Mouse (Mus musculus) adrenal gland (tissue): ENCODE measurements around the gene Slc25a17.

Experiments
- intact Hi-C: fragments of 180-260 bp; cut with DNase I; formaldehyde crosslinking; loops from one replicate; pipeline ENCODE4 v1.15.1; 2025

The Slc25a17 gene

GRCm38 (mm10) chr15:81302151-81302808, 58.3 kb downstream of the Slc25a17 start:
- intact Hi-C loops, result loop anchor here (2.0 to 10.0 kb wide), 2 partner anchors 61 to 227 kb away; no protein-coding TSS in a partner anchor

- intact Hi-C loops, result loop anchor here (2.0 to 10.0 kb wide), 2 partner anchors 61 to 227 kb away; no protein-coding TSS in a partner anchor
These were observed 59.2 kb downstream of the Slc25a17 start for GRCm38 (mm10) chr15:81301193-81302070.

GRCm38 (mm10) chr15:81300520-81301069, 60.0 kb downstream of the Slc25a17 start:
- intact Hi-C loops, result loop anchor here (10.0 kb wide), 1 partner anchor 226 kb away; no protein-coding TSS in a partner anchor

GRCm38 (mm10) chr15:81299549-81299948, 61.1 kb downstream of the Slc25a17 start:
- intact Hi-C loops, result no loop called here

GRCm38 (mm10) chr15:81298213-81298612, 62.4 kb downstream of the Slc25a17 start:
- intact Hi-C loops, result no loop called here

- intact Hi-C loops, result no loop called here
These were observed 63.1 kb downstream of the Slc25a17 start for GRCm38 (mm10) chr15:81297543-81297942.

- intact Hi-C loops, result no loop called here
These were observed 65.7 kb downstream of the Slc25a17 start for GRCm38 (mm10) chr15:81294897-81295296.

- intact Hi-C loops, result no loop called here
These were observed 66.2 kb downstream of the Slc25a17 start for GRCm38 (mm10) chr15:81294386-81294785.

GRCm38 (mm10) chr15:81290747-81291146, 69.9 kb downstream of the Slc25a17 start:
- intact Hi-C loops, result no loop called here

- intact Hi-C loops, result no loop called here
These were observed 70.4 kb downstream of the Slc25a17 start for GRCm38 (mm10) chr15:81290230-81290629.

GRCm38 (mm10) chr15:81284121-81284734, 76.4 kb downstream of the Slc25a17 start:
- intact Hi-C loops, result no loop called here

GRCm38 (mm10) chr15:81278699-81279098, 81.9 kb downstream of the Slc25a17 start:
- intact Hi-C loops, result no loop called here

GRCm38 (mm10) chr15:81277928-81278327, 82.7 kb downstream of the Slc25a17 start:
- intact Hi-C loops, result no loop called here

- intact Hi-C loops, result no loop called here
These were observed 87.3 kb downstream of the Slc25a17 start for GRCm38 (mm10) chr15:81273361-81273760.

- intact Hi-C loops, result no loop called here
These were observed 88.1 kb downstream of the Slc25a17 start for GRCm38 (mm10) chr15:81272305-81273053.
